Mouse (Mus musculus): ENCODE results near the gene Spsb2. TPM values are rescaled to one million over a fixed set of nuclear protein-coding genes. Genes with fewer than 3 reads are reported as not detected.
"Not testable (repeated sequence)": the region's sequence is repeated elsewhere in the genome, so short reads cannot be mapped to it uniquely, and the experiment has no call there.

The Spsb2 gene
- polyA plus RNA-seq, 1 experiment from 2014 or later, result 5.5 TPM

- not testable (repeated sequence) for ATAC-seq (ENCODE audit: insufficient number of reproducible peaks, low FRiP score, low TSS enrichment, low read depth); H3K9me3 ChIP-seq (ENCODE audit: control insufficient read depth, low read length); DNase-seq (ENCODE audit: low spot score); H3K9ac ChIP-seq (ENCODE audit: low read length); H3K27me3 ChIP-seq (ENCODE audit: control insufficient read depth, insufficient read depth, low read length); H3K27ac ChIP-seq (replicated peaks; ENCODE audit: low read depth, low read length); H3K4me3 ChIP-seq (ENCODE audit: low read depth, low read length)
- 94% methylated on average over 4 of the region's 4 CpGs for WGBS
- Histone ChIP-seq H3K36me3 (ENCODE audit: control insufficient read depth, insufficient read depth, low read length) (peaks cover 19% of the 10 kb centered on the region), H3K4me1 (ENCODE audit: control insufficient read depth, insufficient read depth, low read length) (peaks cover 14% of the 10 kb centered on the region; the same call in 1 of the 2 replicates), H3K4me2 (ENCODE audit: low read depth, severe bottlenecking) (peak overlapping the region; percentile 61; the same call in 1 of the 2 replicates)
Measured at GRCm38 (mm10) chr6:124831199-124831598, 22.7 kb downstream of the Spsb2 start.

GRCm38 (mm10) chr6:124831649-124832048, 23.2 kb downstream of the Spsb2 start:
- Histone ChIP-seq H3K9ac (ENCODE audit: low read length) (no peak overlapping the region), H3K9me3 (ENCODE audit: control insufficient read depth, low read length) (no peaks in the 10 kb centered on the region), H3K4me1 (ENCODE audit: control insufficient read depth, insufficient read depth, low read length) (peaks cover 14% of the 10 kb centered on the region; the same call in 1 of the 2 replicates), H3K36me3 (ENCODE audit: control insufficient read depth, insufficient read depth, low read length) (peaks cover 19% of the 10 kb centered on the region), H3K4me2 (ENCODE audit: low read depth, severe bottlenecking) (no peak overlapping the region), H3K27me3 (ENCODE audit: control insufficient read depth, insufficient read depth, low read length) (no peaks in the 10 kb centered on the region), H3K4me3 (ENCODE audit: low read depth, low read length) (no peak overlapping the region), H3K27ac (replicated peaks; ENCODE audit: low read depth, low read length) (no peak overlapping the region)
- WGBS, result 92% methylated on average over 8 of the region's 8 CpGs
- DNase-seq (ENCODE audit: low spot score), result no peak
- ATAC-seq (ENCODE audit: insufficient number of reproducible peaks, low FRiP score, low TSS enrichment, low read depth), result no peak

- WGBS, result 85% methylated on average over 6 of the region's 6 CpGs
- no peaks in the 10 kb centered on the region for H3K27me3 ChIP-seq (ENCODE audit: control insufficient read depth, insufficient read depth, low read length)
- H3K27ac ChIP-seq (replicated peaks; ENCODE audit: low read depth, low read length), result no peak overlapping the region
- peak overlapping the region; percentile 27; the same call in 1 of the 2 replicates for H3K9ac ChIP-seq (ENCODE audit: low read length)
- peaks cover 26% of the 10 kb centered on the region for H3K4me1 ChIP-seq (ENCODE audit: control insufficient read depth, insufficient read depth, low read length)
- no peak overlapping the region for H3K4me3 ChIP-seq (ENCODE audit: low read depth, low read length)
- no peak for ATAC-seq (ENCODE audit: insufficient number of reproducible peaks, low FRiP score, low TSS enrichment, low read depth)
- no peak for DNase-seq (ENCODE audit: low spot score)
- peaks cover 19% of the 10 kb centered on the region for H3K36me3 ChIP-seq (ENCODE audit: control insufficient read depth, insufficient read depth, low read length)
- H3K4me2 ChIP-seq (ENCODE audit: low read depth, severe bottlenecking), result no peak overlapping the region
- H3K9me3 ChIP-seq (ENCODE audit: control insufficient read depth, low read length), result no peaks in the 10 kb centered on the region
Measured at GRCm38 (mm10) chr6:124834512-124835081, 26.1 kb downstream of the Spsb2 start.

DNA sequence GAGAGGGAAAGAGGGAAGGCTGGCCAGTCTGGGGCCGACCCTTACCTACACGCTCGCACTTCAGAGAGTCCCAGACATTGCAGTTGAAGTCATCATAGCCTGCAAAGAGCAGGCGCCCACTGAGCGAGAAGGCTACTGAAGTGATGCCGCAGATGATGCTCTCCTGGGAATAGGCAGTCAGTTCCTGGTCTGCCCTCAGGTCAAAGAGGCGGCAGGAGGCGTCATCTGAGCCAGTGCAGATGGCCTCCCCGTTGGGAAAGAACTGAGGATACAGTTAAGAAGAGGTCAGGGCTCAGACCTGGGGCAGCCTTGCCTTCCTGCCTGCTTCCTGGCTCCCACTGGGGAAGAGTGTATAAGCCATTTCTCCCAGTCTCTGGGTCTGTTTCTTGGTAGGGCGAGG, 27.1 kb downstream of the Spsb2 start:
- H3K4me2 ChIP-seq (ENCODE audit: low read depth, severe bottlenecking), result no peak overlapping the region
- ATAC-seq (ENCODE audit: insufficient number of reproducible peaks, low FRiP score, low TSS enrichment, low read depth), result no peak
- no peak for DNase-seq (ENCODE audit: low spot score)
- H3K4me3 ChIP-seq (ENCODE audit: low read depth, low read length), result no peak overlapping the region
- H3K27ac ChIP-seq (replicated peaks; ENCODE audit: low read depth, low read length), result no peak overlapping the region
- H3K27me3 ChIP-seq (ENCODE audit: control insufficient read depth, insufficient read depth, low read length), result no peaks in the 10 kb centered on the region
- peaks cover 32% of the 10 kb centered on the region for H3K4me1 ChIP-seq (ENCODE audit: control insufficient read depth, insufficient read depth, low read length)
- H3K9ac ChIP-seq (ENCODE audit: low read length), result peak overlapping the region; percentile 17
- WGBS, result 38% methylated on average over 10 of the region's 10 CpGs
- H3K36me3 ChIP-seq (ENCODE audit: control insufficient read depth, insufficient read depth, low read length), result peaks cover 19% of the 10 kb centered on the region
- no peaks in the 10 kb centered on the region for H3K9me3 ChIP-seq (ENCODE audit: control insufficient read depth, low read length)

- Histone ChIP-seq H3K4me1 (ENCODE audit: control insufficient read depth, insufficient read depth, low read length) (peaks cover 30% of the 10 kb centered on the region), H3K27ac (replicated peaks; ENCODE audit: low read depth, low read length) (no peak overlapping the region), H3K36me3 (ENCODE audit: control insufficient read depth, insufficient read depth, low read length) (peaks cover 20% of the 10 kb centered on the region), H3K9ac (ENCODE audit: low read length) (no peak overlapping the region), H3K9me3 (ENCODE audit: control insufficient read depth, low read length) (no peaks in the 10 kb centered on the region), H3K27me3 (ENCODE audit: control insufficient read depth, insufficient read depth, low read length) (no peaks in the 10 kb centered on the region), H3K4me2 (ENCODE audit: low read depth, severe bottlenecking) (no peak overlapping the region), H3K4me3 (ENCODE audit: low read depth, low read length) (no peak overlapping the region)
- no peak for ATAC-seq (ENCODE audit: insufficient number of reproducible peaks, low FRiP score, low TSS enrichment, low read depth)
- DNase-seq (ENCODE audit: low spot score), result no peak
- WGBS, result 80% methylated on average over 7 of the region's 7 CpGs
Measured at GRCm38 (mm10) chr6:124836411-124836810, 27.9 kb downstream of the Spsb2 start.

- H3K4me3 ChIP-seq (ENCODE audit: low read depth, low read length), result 0 out of 2 replicates have a peak overlapping the region, but pooled peaks have one; percentile 2
- H3K27ac ChIP-seq (replicated peaks; ENCODE audit: low read depth, low read length), result no peak overlapping the region
- H3K9me3 ChIP-seq (ENCODE audit: control insufficient read depth, low read length), result no peaks in the 10 kb centered on the region
- DNase-seq (ENCODE audit: low spot score), result no peak
- H3K36me3 ChIP-seq (ENCODE audit: control insufficient read depth, insufficient read depth, low read length), result peaks cover 2% of the 10 kb centered on the region; the same call in 1 of the 2 replicates
- H3K9ac ChIP-seq (ENCODE audit: low read length), result peak overlapping the region; percentile 1; the same call in 1 of the 2 replicates
- H3K27me3 ChIP-seq (ENCODE audit: control insufficient read depth, insufficient read depth, low read length), result no peaks in the 10 kb centered on the region
- no peak for ATAC-seq (ENCODE audit: insufficient number of reproducible peaks, low FRiP score, low TSS enrichment, low read depth)
- peaks cover 29% of the 10 kb centered on the region for H3K4me1 ChIP-seq (ENCODE audit: control insufficient read depth, insufficient read depth, low read length)
- no peak overlapping the region; the same call in 1 of the 2 replicates for H3K4me2 ChIP-seq (ENCODE audit: low read depth, severe bottlenecking)
- 9% methylated on average over 8 of the region's 8 CpGs for WGBS
Measured at GRCm38 (mm10) chr6:124839805-124840204, 31.3 kb downstream of the Spsb2 start.

GRCm38 (mm10) chr6:124840241-124841167, 32.0 kb downstream of the Spsb2 start, which contains the start of gene Gnb3:
TSS of gene Gnb3 (minus strand) at chr6:124840275.
- 30% methylated on average over 15 of the region's 15 CpGs for WGBS
- no peak within 1 kb of the TSS; the same call in 1 of the 2 replicates for H3K4me2 ChIP-seq (ENCODE audit: low read depth, severe bottlenecking)

DNA sequence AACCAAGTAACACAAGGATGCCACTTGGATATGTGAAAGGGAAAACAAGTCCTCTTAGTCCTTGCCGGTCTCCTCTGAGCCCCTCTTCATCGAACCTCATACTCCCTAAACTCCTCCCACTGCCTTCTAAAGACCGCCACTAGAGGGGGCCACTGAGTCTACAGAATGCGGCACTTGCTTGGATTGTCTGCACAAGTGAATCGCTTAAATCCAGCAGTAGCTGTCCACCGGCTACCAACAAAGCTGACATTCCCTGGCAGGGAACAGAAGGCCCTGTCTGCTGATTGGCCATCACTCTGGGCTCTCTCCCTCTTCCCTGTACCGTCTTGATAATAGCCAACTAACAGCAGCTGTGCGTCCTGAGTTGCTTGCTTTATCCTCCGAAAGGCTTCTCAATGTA, 38.8 kb downstream of the Spsb2 start:
- 11% methylated on average over 9 of the region's 9 CpGs for WGBS
- Histone ChIP-seq H3K9me3 (ENCODE audit: control insufficient read depth, low read length) (no peaks in the 10 kb centered on the region), H3K27me3 (ENCODE audit: control insufficient read depth, insufficient read depth, low read length) (no peaks in the 10 kb centered on the region), H3K4me1 (ENCODE audit: control insufficient read depth, insufficient read depth, low read length) (no peaks in the 10 kb centered on the region), H3K4me2 (ENCODE audit: low read depth, severe bottlenecking) (no peak overlapping the region), H3K27ac (replicated peaks; ENCODE audit: low read depth, low read length) (no peak overlapping the region), H3K4me3 (ENCODE audit: low read depth, low read length) (no peak overlapping the region), H3K9ac (ENCODE audit: low read length) (no peak overlapping the region), H3K36me3 (ENCODE audit: control insufficient read depth, insufficient read depth, low read length) (peaks cover 2% of the 10 kb centered on the region; the same call in 1 of the 2 replicates)
- peak; percentile 37 for ATAC-seq (ENCODE audit: insufficient number of reproducible peaks, low FRiP score, low TSS enrichment, low read depth)
- DNase-seq (ENCODE audit: low spot score), result peak; percentile 99

More at GRCm38 (mm10) chr6:124840241-124841167, 32.0 kb downstream of the Spsb2 start, which contains the start of gene Gnb3:
- ATAC-seq (ENCODE audit: insufficient number of reproducible peaks, low FRiP score, low TSS enrichment, low read depth) (no peak), DNase-seq (ENCODE audit: low spot score) (no peak)
- 0 out of 2 replicates have a peak within 1 kb of the TSS, but pooled peaks have one; percentile 2 for H3K4me3 ChIP-seq (ENCODE audit: low read depth, low read length)
- H3K4me1 ChIP-seq (ENCODE audit: control insufficient read depth, insufficient read depth, low read length), result peaks cover 24% of the 10 kb centered on the region
- peak within 1 kb of the TSS; percentile 1; the same call in 1 of the 2 replicates for H3K9ac ChIP-seq (ENCODE audit: low read length)
- H3K36me3 ChIP-seq (ENCODE audit: control insufficient read depth, insufficient read depth, low read length), result peaks cover 2% of the 10 kb centered on the region; the same call in 1 of the 2 replicates
- no peaks in the 10 kb centered on the region for H3K9me3 ChIP-seq (ENCODE audit: control insufficient read depth, low read length)
- no peak within 1 kb of the TSS for H3K27ac ChIP-seq (replicated peaks; ENCODE audit: low read depth, low read length)
- no peaks in the 10 kb centered on the region for H3K27me3 ChIP-seq (ENCODE audit: control insufficient read depth, insufficient read depth, low read length)

Data from limb, embryonic 11.5 days (tissue).